Mouse (Mus musculus): ENCODE results near the gene Slc9a3r2. TPM values are rescaled to one million over a fixed set of nuclear protein-coding genes. Genes with fewer than 3 reads are reported as not detected.

Gene Slc9a3r2
- polyA plus RNA-seq, 1 experiment from 2014 or later = 10.8 TPM

DNA sequence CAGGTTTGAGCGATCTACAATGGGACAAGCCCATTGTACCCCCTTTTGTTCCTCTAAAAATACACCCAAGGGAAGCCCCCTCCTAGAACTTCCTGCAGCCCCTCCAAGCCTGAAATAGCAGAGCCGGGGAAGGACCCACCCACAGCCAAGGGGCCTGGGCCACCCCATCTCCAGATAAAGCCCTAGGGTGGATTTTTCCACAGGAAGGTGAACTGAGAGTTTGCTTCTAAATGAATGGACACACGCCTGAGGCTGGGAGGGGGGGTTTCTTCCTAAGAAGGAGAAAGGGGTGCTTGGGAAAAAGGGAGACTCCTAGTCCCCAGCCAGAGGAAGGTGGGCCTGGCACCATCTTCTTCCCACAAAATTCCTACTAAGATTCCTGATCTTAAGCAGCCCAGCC is 4.2 kb downstream of the Slc9a3r2 start:
- H3K27ac ChIP-seq (replicated peaks) = 0 out of 2 replicates have a peak overlapping the region, but pooled peaks have one; percentile 33
- WGBS (ENCODE audit: insufficient replicate concordance) = 56% methylated on average over 3 of the region's 3 CpGs
- H3K4me1 ChIP-seq (replicated peaks) = peaks cover 43% of the 10 kb centered on the region
- no peak overlapping the region for H3K4me2 ChIP-seq
- no peaks in the 10 kb centered on the region for H3K36me3 ChIP-seq (replicated peaks)
- no peaks in the 10 kb centered on the region for H3K9me3 ChIP-seq (replicated peaks)
- no peak overlapping the region for H3K4me3 ChIP-seq (replicated peaks)
- H3K27me3 ChIP-seq = peaks cover 39% of the 10 kb centered on the region
- no peak for ATAC-seq (ENCODE audit: insufficient read depth)
- no peak overlapping the region for H3K9ac ChIP-seq

DNA sequence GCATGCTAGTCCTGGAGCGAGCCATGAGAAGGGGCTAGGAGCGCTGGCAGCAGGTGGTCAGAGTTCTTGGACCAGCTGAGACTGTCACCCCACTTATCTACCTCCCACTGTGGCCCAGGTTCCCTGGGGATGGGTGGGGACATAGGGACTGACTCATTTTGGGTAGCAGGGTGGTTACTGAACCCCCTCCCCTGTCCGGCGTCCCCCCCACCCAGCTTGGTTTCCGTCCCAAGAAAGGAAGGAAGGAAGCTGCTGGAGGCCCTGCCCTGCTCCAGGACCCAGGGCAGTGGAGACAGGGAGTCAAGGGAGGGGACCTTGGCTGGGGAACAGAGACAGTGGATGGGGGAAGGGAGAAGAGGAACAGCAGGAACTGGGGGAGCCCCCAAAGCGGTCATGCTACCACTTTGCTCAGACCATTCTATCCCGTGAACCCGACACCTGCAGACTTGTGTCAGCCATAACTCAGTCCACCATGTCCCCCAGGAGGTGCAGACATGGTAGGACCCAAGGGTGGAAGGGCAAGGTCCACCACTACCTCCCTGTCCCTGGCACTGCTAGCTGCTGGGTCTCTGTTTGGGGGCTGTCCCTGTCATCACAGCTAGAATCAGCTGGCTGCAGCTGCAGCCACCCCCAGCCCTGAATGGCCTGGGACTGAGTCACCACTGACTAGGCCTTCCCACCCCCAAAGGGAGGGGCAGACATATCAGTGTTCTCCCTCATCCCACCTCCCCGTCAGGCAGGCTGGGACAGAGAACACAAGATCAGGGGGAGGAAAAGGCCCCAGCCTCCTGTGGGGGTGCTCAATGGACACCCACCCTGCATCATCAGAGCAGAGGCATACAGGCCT is 5.0 kb downstream of the Slc9a3r2 start:
- H3K4me3 ChIP-seq (replicated peaks) = no peak overlapping the region
- peak; percentile 26 for ATAC-seq (ENCODE audit: insufficient read depth)
- H3K9me3 ChIP-seq (replicated peaks) = no peaks in the 10 kb centered on the region
- H3K4me1 ChIP-seq (replicated peaks) = peaks cover 35% of the 10 kb centered on the region
- 37% methylated on average over 9 of the region's 9 CpGs for WGBS (ENCODE audit: insufficient replicate concordance)
- peak overlapping the region; percentile 62 for H3K27ac ChIP-seq (replicated peaks)
- no peak overlapping the region for H3K9ac ChIP-seq
- peaks cover 31% of the 10 kb centered on the region for H3K27me3 ChIP-seq
- H3K36me3 ChIP-seq (replicated peaks) = no peaks in the 10 kb centered on the region
- no peak overlapping the region for H3K4me2 ChIP-seq

GRCm38 (mm10) chr17:24644030-24644715 is 6.0 kb downstream of the Slc9a3r2 start:
- Histone ChIP-seq H3K27me3 (peaks cover 22% of the 10 kb centered on the region), H3K9me3 (replicated peaks) (no peaks in the 10 kb centered on the region), H3K9ac (no peak overlapping the region), H3K4me2 (no peak overlapping the region), H3K4me3 (replicated peaks) (no peak overlapping the region), H3K36me3 (replicated peaks) (no peaks in the 10 kb centered on the region), H3K4me1 (replicated peaks) (peaks cover 28% of the 10 kb centered on the region), H3K27ac (replicated peaks) (peak overlapping the region; percentile 62)
- 41% methylated on average over 7 of the region's 7 CpGs for WGBS (ENCODE audit: insufficient replicate concordance)
- no peak for ATAC-seq (ENCODE audit: insufficient read depth)

DNA sequence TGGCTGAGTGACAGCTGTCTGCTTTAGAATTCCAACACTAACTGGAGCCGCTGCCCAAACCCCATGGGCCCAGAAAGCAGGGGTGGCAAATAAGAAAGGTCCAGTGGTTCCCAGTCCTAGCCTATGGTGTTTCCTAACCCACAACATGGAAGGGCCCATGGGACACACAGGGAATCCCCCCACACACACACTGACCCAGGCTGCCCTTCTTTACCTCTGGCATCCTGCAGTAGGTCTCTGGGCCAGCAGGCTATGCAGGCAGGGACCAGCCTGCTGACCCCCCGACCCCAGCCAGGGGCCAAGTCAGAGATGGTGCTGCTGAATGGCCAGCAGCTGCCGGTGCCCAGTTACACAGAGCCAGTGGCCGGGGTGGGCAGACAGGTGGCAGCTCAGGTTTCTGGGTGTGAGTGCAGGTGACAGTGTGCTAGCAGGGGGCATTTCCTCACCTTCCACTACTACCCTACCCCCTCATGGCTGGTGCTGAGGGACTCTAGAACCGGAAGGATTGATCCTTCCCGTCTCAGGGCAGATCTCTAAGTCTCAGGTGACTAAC is 7.3 kb downstream of the Slc9a3r2 start:
- ATAC-seq (ENCODE audit: insufficient read depth) = no peak
- H3K4me3 ChIP-seq (replicated peaks) = no peak overlapping the region
- no peak overlapping the region for H3K9ac ChIP-seq
- peaks cover 24% of the 10 kb centered on the region for H3K4me1 ChIP-seq (replicated peaks)
- no peaks in the 10 kb centered on the region for H3K36me3 ChIP-seq (replicated peaks)
- H3K27me3 ChIP-seq = peaks cover 10% of the 10 kb centered on the region
- no peaks in the 10 kb centered on the region for H3K9me3 ChIP-seq (replicated peaks)
- no peak overlapping the region for H3K4me2 ChIP-seq
- 55% methylated on average over 6 of the region's 6 CpGs for WGBS (ENCODE audit: insufficient replicate concordance)
- H3K27ac ChIP-seq (replicated peaks) = no peak overlapping the region

- WGBS (ENCODE audit: insufficient replicate concordance) = 80% methylated on average over 14 of the region's 14 CpGs
- Histone ChIP-seq H3K4me3 (replicated peaks) (no peak overlapping the region), H3K27me3 (peaks cover 3% of the 10 kb centered on the region; the same call in 1 of the 2 replicates), H3K9me3 (replicated peaks) (no peaks in the 10 kb centered on the region), H3K36me3 (replicated peaks) (no peaks in the 10 kb centered on the region), H3K9ac (no peak overlapping the region), H3K4me1 (replicated peaks) (peaks cover 21% of the 10 kb centered on the region), H3K4me2 (no peak overlapping the region), H3K27ac (replicated peaks) (no peak overlapping the region)
- no peak for ATAC-seq (ENCODE audit: insufficient read depth)
Observed at GRCm38 (mm10) chr17:24641944-24642343, 8.2 kb downstream of the Slc9a3r2 start.

DNA sequence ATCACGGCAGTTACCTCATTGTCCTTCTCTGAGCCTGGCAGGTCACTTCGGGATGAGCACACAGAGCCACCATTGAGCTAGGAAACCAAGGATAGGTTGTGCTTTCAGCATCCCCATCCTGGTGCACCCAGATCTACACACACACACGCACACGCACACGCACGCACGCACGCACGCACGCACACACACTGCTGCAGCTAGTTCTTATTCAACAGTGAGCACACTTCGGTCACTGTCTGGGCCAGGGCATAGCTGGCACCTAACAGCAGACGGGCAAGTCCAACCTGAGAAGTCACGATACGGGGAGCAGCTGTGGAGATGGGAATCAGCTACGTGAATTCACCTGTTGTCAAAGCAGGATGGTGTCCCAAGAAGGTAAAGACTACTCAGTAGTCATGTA is 9.5 kb downstream of the Slc9a3r2 start:
- peaks cover 25% of the 10 kb centered on the region for H3K4me1 ChIP-seq (replicated peaks)
- ATAC-seq (ENCODE audit: insufficient read depth) = no peak
- 80% methylated on average over 15 of the region's 15 CpGs for WGBS (ENCODE audit: insufficient replicate concordance)
- no peak overlapping the region for H3K4me2 ChIP-seq
- H3K27ac ChIP-seq (replicated peaks) = no peak overlapping the region
- H3K9me3 ChIP-seq (replicated peaks) = no peaks in the 10 kb centered on the region
- H3K27me3 ChIP-seq = no peaks in the 10 kb centered on the region; the same call in 1 of the 2 replicates
- H3K4me3 ChIP-seq (replicated peaks) = no peak overlapping the region
- no peak overlapping the region for H3K9ac ChIP-seq
- H3K36me3 ChIP-seq (replicated peaks) = no peaks in the 10 kb centered on the region

DNA sequence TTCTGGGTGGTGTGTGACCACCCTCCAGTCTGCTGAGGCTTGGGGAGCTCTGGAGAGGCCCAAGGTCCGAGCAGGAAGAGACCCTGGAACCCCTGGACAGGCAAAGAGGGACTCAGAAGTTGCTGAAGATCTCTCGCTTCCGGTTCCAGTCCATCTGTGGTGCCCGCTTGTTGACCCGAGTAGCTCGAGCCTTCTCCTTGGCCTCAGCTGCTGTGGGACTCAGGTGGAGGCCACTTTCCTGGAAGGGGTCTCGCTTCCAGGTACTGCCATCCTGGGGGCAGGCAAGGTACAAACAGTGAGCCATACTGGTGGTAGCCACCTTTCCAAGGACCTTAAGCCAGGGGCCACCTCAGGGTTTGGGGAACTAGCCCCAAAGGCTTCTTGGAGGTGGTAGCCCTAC is 10.0 kb downstream of the Slc9a3r2 start:
- H3K4me2 ChIP-seq = no peak overlapping the region
- peaks cover 21% of the 10 kb centered on the region for H3K4me1 ChIP-seq (replicated peaks)
- no peak overlapping the region for H3K4me3 ChIP-seq (replicated peaks)
- H3K27ac ChIP-seq (replicated peaks) = no peak overlapping the region
- no peak for ATAC-seq (ENCODE audit: insufficient read depth)
- no peaks in the 10 kb centered on the region for H3K36me3 ChIP-seq (replicated peaks)
- H3K27me3 ChIP-seq = no peaks in the 10 kb centered on the region
- H3K9me3 ChIP-seq (replicated peaks) = no peaks in the 10 kb centered on the region
- 69% methylated on average over 7 of the region's 7 CpGs for WGBS (ENCODE audit: insufficient replicate concordance)
- H3K9ac ChIP-seq = no peak overlapping the region

- ATAC-seq (ENCODE audit: insufficient read depth) = no peak
- WGBS (ENCODE audit: insufficient replicate concordance) = 80% methylated on average over 5 of the region's 5 CpGs
- no peaks in the 10 kb centered on the region for H3K27me3 ChIP-seq
- H3K36me3 ChIP-seq (replicated peaks) = no peaks in the 10 kb centered on the region
- H3K9ac ChIP-seq = no peak overlapping the region
- no peak overlapping the region for H3K4me3 ChIP-seq (replicated peaks)
- no peak overlapping the region for H3K4me2 ChIP-seq
- H3K4me1 ChIP-seq (replicated peaks) = peaks cover 15% of the 10 kb centered on the region
- no peak overlapping the region for H3K27ac ChIP-seq (replicated peaks)
- H3K9me3 ChIP-seq (replicated peaks) = no peaks in the 10 kb centered on the region
Observed at GRCm38 (mm10) chr17:24639571-24639988, 10.5 kb downstream of the Slc9a3r2 start.

GRCm38 (mm10) chr17:24638840-24639239 is 11.3 kb downstream of the Slc9a3r2 start:
- Histone ChIP-seq H3K36me3 (replicated peaks) (no peaks in the 10 kb centered on the region), H3K9ac (no peak overlapping the region), H3K4me2 (no peak overlapping the region), H3K4me1 (replicated peaks) (peaks cover 10% of the 10 kb centered on the region), H3K27ac (replicated peaks) (no peak overlapping the region), H3K4me3 (replicated peaks) (no peak overlapping the region), H3K9me3 (replicated peaks) (no peaks in the 10 kb centered on the region), H3K27me3 (no peaks in the 10 kb centered on the region)
- no peak for ATAC-seq (ENCODE audit: insufficient read depth)
- WGBS (ENCODE audit: insufficient replicate concordance) = 67% methylated on average over 9 of the region's 9 CpGs

- 71% methylated on average over 4 of the region's 4 CpGs for WGBS (ENCODE audit: insufficient replicate concordance)
- Histone ChIP-seq H3K27ac (replicated peaks) (no peak overlapping the region), H3K4me3 (replicated peaks) (no peak overlapping the region), H3K4me2 (no peak overlapping the region), H3K9me3 (replicated peaks) (no peaks in the 10 kb centered on the region), H3K4me1 (replicated peaks) (peaks cover 14% of the 10 kb centered on the region), H3K27me3 (no peaks in the 10 kb centered on the region), H3K9ac (no peak overlapping the region), H3K36me3 (replicated peaks) (no peaks in the 10 kb centered on the region)
- ATAC-seq (ENCODE audit: insufficient read depth) = no peak
Observed at GRCm38 (mm10) chr17:24638214-24638613, 11.9 kb downstream of the Slc9a3r2 start.

DNA sequence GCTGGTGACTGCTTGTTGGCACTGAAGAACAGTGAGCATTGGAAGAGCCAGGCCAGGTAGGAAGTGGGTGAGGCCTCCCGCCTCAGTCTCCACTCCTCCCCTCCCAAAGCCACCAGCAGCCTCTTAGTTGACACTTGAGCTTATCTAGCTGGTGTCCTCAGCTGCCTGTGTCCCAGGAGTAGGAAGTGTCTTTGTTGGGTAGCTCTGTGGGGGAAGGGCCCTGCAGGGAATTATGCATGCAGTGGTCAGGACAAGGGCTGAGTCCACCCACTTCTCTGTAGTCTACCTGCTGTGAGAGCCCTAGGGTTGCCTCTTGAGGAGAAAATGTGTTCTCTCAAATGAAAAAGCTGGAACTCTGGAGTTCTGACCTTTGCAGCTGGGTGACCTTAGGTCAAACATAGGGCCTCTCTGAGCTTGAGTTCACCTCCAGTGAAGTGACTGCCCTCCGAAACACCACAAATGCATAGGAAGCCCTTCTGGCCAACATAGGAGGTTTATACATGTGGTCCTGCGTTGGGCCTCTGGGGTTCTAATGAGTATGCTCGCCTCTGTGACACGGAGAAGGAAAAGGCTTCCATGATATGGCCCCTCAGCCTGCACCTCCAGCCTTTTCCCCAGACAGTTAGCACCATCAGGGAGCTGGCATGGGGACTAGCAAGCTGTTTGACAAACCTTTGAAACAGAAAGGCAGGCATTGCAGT is 13.2 kb downstream of the Slc9a3r2 start:
- WGBS (ENCODE audit: insufficient replicate concordance) = 67% methylated on average over 5 of the region's 5 CpGs
- Histone ChIP-seq H3K4me2 (no peak overlapping the region), H3K36me3 (replicated peaks) (no peaks in the 10 kb centered on the region), H3K9ac (no peak overlapping the region), H3K27me3 (no peaks in the 10 kb centered on the region), H3K9me3 (replicated peaks) (no peaks in the 10 kb centered on the region), H3K27ac (replicated peaks) (no peak overlapping the region), H3K4me3 (replicated peaks) (no peak overlapping the region), H3K4me1 (replicated peaks) (peaks cover 27% of the 10 kb centered on the region)
- ATAC-seq (ENCODE audit: insufficient read depth) = no peak

Measured in liver, embryonic 15.5 days (tissue).